27 mouse cellular contexts compared by ENCODE assay signal in the genomic region with DNA sequence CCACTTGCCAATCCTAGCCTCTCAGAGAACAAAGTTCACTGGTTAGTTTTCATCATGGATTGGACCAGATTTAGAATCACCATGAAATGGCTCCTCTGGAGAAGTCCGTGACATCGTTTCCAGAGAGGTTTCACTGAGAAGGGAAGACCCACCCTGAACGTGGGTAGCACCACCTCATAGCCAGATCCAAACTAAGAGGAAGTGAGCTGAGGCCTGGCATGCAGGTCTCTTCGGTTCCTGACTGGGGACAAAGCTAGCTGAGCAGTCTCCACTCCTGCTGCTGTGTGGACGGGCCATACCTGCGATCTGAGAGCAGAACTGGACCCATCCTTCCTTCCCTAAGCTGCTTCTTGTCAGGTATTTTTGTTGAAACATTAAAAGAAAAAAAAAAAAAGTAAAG. TPM values are rescaled to one million over a fixed set of nuclear protein-coding genes. Genes with fewer than 3 reads are reported as not detected.
DNase-seq lines count a peak whose midpoint lies in the region; ATAC-seq and TF ChIP-seq lines count a peak whose summit lies in the region.
"Had no signal": no experiment of that assay in that cellular context is flagged by ENCODE, and none has a peak within 500 bp of the region (broad histone marks: within the 10 kb centered on the region; RNA-seq: fewer than 3 reads in every experiment).

No protein-coding gene starts in this region.

- no peak overlapping the region for H3K4me3 ChIP-seq in spleen, adult 2 months (ENCODE audit: extremely low read depth, insufficient read depth, insufficient read length)
- H3K4me3 ChIP-seq in gastrocnemius, adult 2 months = no peak overlapping the region
- H3K4me3 ChIP-seq: embryonic facial prominence, embryonic 12.5 days; forebrain, embryonic 15.5 days; heart, embryonic 13.5 days; hindbrain, embryonic 13.5 days had no signal

- H3K27ac ChIP-seq in spleen, adult 2 months (ENCODE audit: insufficient read depth, low read length) = peak overlapping the region; percentile 18; the same call in 1 of the 2 replicates
- no peak overlapping the region for H3K27ac ChIP-seq in gastrocnemius, adult 2 months
- H3K27ac ChIP-seq: embryonic facial prominence, embryonic 12.5 days; forebrain, embryonic 15.5 days; heart, embryonic 13.5 days; hindbrain, embryonic 13.5 days; hindbrain, postnatal 0 days had no signal

- no peaks in the 10 kb centered on the region for H3K36me3 ChIP-seq in spleen, adult 2 months (ENCODE audit: control insufficient read depth, insufficient read depth, low read length)
- H3K36me3 ChIP-seq: embryonic facial prominence, embryonic 12.5 days; forebrain, embryonic 15.5 days; heart, embryonic 13.5 days; hindbrain, embryonic 13.5 days had no signal

- no peak for DNase-seq in spleen, adult 2 months (ENCODE audit: low read depth in 1 of 2, low spot score in 2 of 2)
- no peak for DNase-seq in spleen, postnatal 14 days (ENCODE audit: low spot score in 2 of 2)
- no peak for DNase-seq in gastrocnemius, adult 2 months
- DNase-seq in adrenal gland, postnatal 4 days (ENCODE audit: low spot score in 2 of 2) = no peak
- DNase-seq: adrenal gland, postnatal 14 days; B cell, adult 2 months; cerebellum, adult 2 months; cerebellum, postnatal 14 days; gastrocnemius, postnatal 25 days; heart, adult 11 months; heart, postnatal 36 days had no signal

- peak; percentile 68; the same call in 1 of the 2 replicates for ATAC-seq in common myeloid progenitor, adult 5-6 weeks (replicated peaks; ENCODE audit: low read depth, poor library complexity, severe bottlenecking)
- ATAC-seq in megakaryocyte progenitor cell, adult 5-6 weeks (replicated peaks; ENCODE audit: poor library complexity) = peak; percentile 72
- ATAC-seq: activated CD4-positive, CD25-positive, alpha-beta regulatory T cell, adult 4 months; forebrain, embryonic 15.5 days; hindbrain, postnatal 0 days; Patski had no signal

- intact Hi-C loops in gastrocnemius, adult 2 months (cut with DNase I) = no loop called here

- TF ChIP-seq POLR2A in spleen, adult 2 months (IDR thresholded peaks at IDR 0.05; ENCODE audit: low read depth, low read length) = no peak

- no peaks in the 10 kb centered on the region for H3K4me1 ChIP-seq in spleen, adult 2 months (ENCODE audit: control insufficient read depth, insufficient read depth, insufficient read length)
- H3K4me1 ChIP-seq: embryonic facial prominence, embryonic 12.5 days; forebrain, embryonic 15.5 days; hindbrain, embryonic 13.5 days had no signal

- 25% methylated on average over 6 of the region's 6 CpGs for WGBS in spleen, adult 2 months

- H3K27me3 ChIP-seq in spleen, adult 2 months (ENCODE audit: control insufficient read depth, insufficient read depth, low read length) = no peaks in the 10 kb centered on the region
- H3K27me3 ChIP-seq: embryonic facial prominence, embryonic 12.5 days; forebrain, embryonic 15.5 days; hindbrain, embryonic 13.5 days; Patski had no signal

- TF ChIP-seq CTCF in spleen, adult 2 months (IDR thresholded peaks at IDR 0.05; ENCODE audit: extremely low read depth, insufficient read depth, insufficient read length, insufficient replicate concordance) = no peak
- TF ChIP-seq CTCF in gastrocnemius, adult 2 months (IDR thresholded peaks at IDR 0.05) = no peak

RNA-seq across cellular contexts. Expression of gene H13, which starts 8.1 kb away (rescaled TPM):
- 82.8 and 145 TPM in 2 replicates for polyA plus RNA-seq in spleen, adult 2 months (2012; rRNA removed)
- 68.2 and 70.3 TPM in 2 replicates for total RNA-seq in common myeloid progenitor, adult 5-6 weeks (2017)
- 169 and 177 TPM in 2 replicates for total RNA-seq in megakaryocyte progenitor cell, adult 5-6 weeks (2015)
- total RNA-seq in megakaryocyte progenitor cell, adult 5-6 weeks (2017) = 126 and 128 TPM in 2 replicates
- 10 to 100 TPM; 32.6 to 37.3 TPM for total RNA-seq in gastrocnemius, adult 2 months (2021)
- 100 to 1,000 TPM; 138 to 140 TPM for total RNA-seq in adrenal gland, postnatal 4 days (2021)

RNA-seq across cellular contexts. Expression of gene Mcts2, which starts 25.7 kb away (rescaled TPM):
- 0.79 and 1.5 TPM in 2 replicates for polyA plus RNA-seq in spleen, adult 2 months (2012; rRNA removed)
- 3.8 and 10.0 TPM in 2 replicates for total RNA-seq in common myeloid progenitor, adult 5-6 weeks (2017)
- 8.7 and 12.3 TPM in 2 replicates for total RNA-seq in megakaryocyte progenitor cell, adult 5-6 weeks (2015)
- 6.1 and 11.0 TPM in 2 replicates for total RNA-seq in megakaryocyte progenitor cell, adult 5-6 weeks (2017)
- total RNA-seq in gastrocnemius, adult 2 months (2021) = 10 to 100 TPM; 11.1 to 12.8 TPM
- total RNA-seq in adrenal gland, postnatal 4 days (2021) = 10 to 100 TPM; 26.7 to 27.4 TPM

RNA-seq across cellular contexts. Expression of gene Rem1, which starts 34.4 kb away (rescaled TPM):
- polyA plus RNA-seq in spleen, adult 2 months (2012; rRNA removed) = 8.6 and 9.8 TPM in 2 replicates
- total RNA-seq in common myeloid progenitor, adult 5-6 weeks (2017) = 0.50 TPM in 1 of 2 replicates, not detected in the other
- 1.2 TPM in 1 of 2 replicates, not detected in the other for total RNA-seq in megakaryocyte progenitor cell, adult 5-6 weeks (2015)
- 0.10 and 0.87 TPM in 2 replicates for total RNA-seq in megakaryocyte progenitor cell, adult 5-6 weeks (2017)
- total RNA-seq in gastrocnemius, adult 2 months (2021) = 1 to 10 TPM; 2.4 to 3.0 TPM
- total RNA-seq in adrenal gland, postnatal 4 days (2021) = 10 to 100 TPM; 11.5 to 17.9 TPM
- polyA plus RNA-seq: activated CD4-positive, CD25-positive, alpha-beta regulatory T cell, adult 4 months; Patski had no signal

RNA-seq across cellular contexts. Expression of gene Defb25, which starts 38.3 kb away (rescaled TPM):
- polyA plus RNA-seq in spleen, adult 2 months (2012; rRNA removed) = 0.65 TPM in 1 of 2 replicates, not detected in the other
- total RNA-seq in common myeloid progenitor, adult 5-6 weeks (2017) = not detected in 2 replicates
- total RNA-seq in megakaryocyte progenitor cell, adult 5-6 weeks (2015) = not detected in 2 replicates
- total RNA-seq in megakaryocyte progenitor cell, adult 5-6 weeks (2017) = not detected in 2 replicates
- total RNA-seq in gastrocnemius, adult 2 months (2021) = not detected
- 1 to 10 TPM; 2.4 to 2.8 TPM for total RNA-seq in adrenal gland, postnatal 4 days (2021)
- total RNA-seq: gastrocnemius, adult 18-20 months; gastrocnemius, postnatal 25 days; heart, postnatal 36 days; hindbrain, postnatal 0 days had no signal
- polyA plus RNA-seq: activated CD4-positive, CD25-positive, alpha-beta regulatory T cell, adult 4 months; cerebellum, adult 2 months; cortical plate, adult 2 months; embryonic facial prominence, embryonic 12.5 days; forebrain, embryonic 11.5 days; forebrain, embryonic 15.5 days; frontal cortex, adult 2 months; hindbrain, embryonic 13.5 days; hindbrain, postnatal 0 days; Patski had no signal

RNA-seq across cellular contexts. Expression of gene Defb36, which starts 57.0 kb away (rescaled TPM):
- not detected in 2 replicates for polyA plus RNA-seq in spleen, adult 2 months (2012; rRNA removed)
- total RNA-seq in common myeloid progenitor, adult 5-6 weeks (2017) = not detected in 2 replicates
- total RNA-seq in megakaryocyte progenitor cell, adult 5-6 weeks (2015) = not detected in 2 replicates
- not detected in 2 replicates for total RNA-seq in megakaryocyte progenitor cell, adult 5-6 weeks (2017)
- total RNA-seq in gastrocnemius, adult 2 months (2021) = not detected
- 1 to 10 TPM; 2.0 to 2.3 TPM for total RNA-seq in adrenal gland, postnatal 4 days (2021)
- total RNA-seq: adrenal gland, adult 18-20 months; adrenal gland, postnatal 14 days; gastrocnemius, adult 18-20 months; gastrocnemius, postnatal 25 days; heart, postnatal 36 days; hindbrain, postnatal 0 days had no signal
- polyA plus RNA-seq: activated CD4-positive, CD25-positive, alpha-beta regulatory T cell, adult 4 months; cerebellum, adult 2 months; cortical plate, adult 2 months; embryonic facial prominence, embryonic 12.5 days; forebrain, embryonic 11.5 days; forebrain, embryonic 15.5 days; frontal cortex, adult 2 months; heart, embryonic 13.5 days; heart, postnatal 0 days; hindbrain, embryonic 13.5 days; hindbrain, postnatal 0 days; intestine, embryonic 14.5 days; Patski had no signal
